In the genomic region with DNA sequence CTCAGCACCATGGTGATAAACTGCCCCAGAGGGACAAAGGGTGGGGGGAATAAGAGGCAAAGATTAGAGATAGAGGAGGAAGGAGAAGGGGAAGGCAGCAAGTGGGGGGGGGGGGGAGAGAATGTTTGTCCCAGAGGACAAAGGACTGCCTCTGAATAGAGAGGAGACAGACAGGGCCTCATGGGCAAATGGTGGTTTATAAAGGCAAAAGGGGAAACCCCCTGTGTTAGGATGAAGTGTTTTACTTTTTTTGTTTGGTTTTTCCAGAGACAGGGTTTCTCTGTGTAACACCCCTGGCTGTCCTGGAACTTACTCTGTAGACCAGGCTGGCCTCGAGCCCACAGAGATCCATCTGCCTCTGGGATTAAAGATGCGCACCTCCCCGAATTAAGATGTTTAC, we compare ENCODE assay signal across 28 mouse cellular contexts. TPM values are rescaled to one million over a fixed set of nuclear protein-coding genes. Genes with fewer than 3 reads are reported as not detected.
"Had no signal": no experiment of that assay in that cellular context is flagged by ENCODE, and none has a peak within 500 bp of the region (broad histone marks: within the 10 kb centered on the region; RNA-seq: fewer than 3 reads in every experiment).

No protein-coding gene starts in this region.

- H3K4me2 ChIP-seq: embryonic facial prominence, embryonic 12.5 days; embryonic facial prominence, embryonic 13.5 days; embryonic facial prominence, embryonic 15.5 days; forebrain, embryonic 12.5 days; forebrain, embryonic 13.5 days; forebrain, embryonic 15.5 days had no signal

- H3K4me3 ChIP-seq: embryonic facial prominence, embryonic 10.5 days; embryonic facial prominence, embryonic 12.5 days; embryonic facial prominence, embryonic 13.5 days; embryonic facial prominence, embryonic 15.5 days; erythroblast, embryonic 14.5 days; forebrain, embryonic 10.5 days; forebrain, embryonic 12.5 days; forebrain, embryonic 13.5 days; forebrain, embryonic 15.5 days; gastrocnemius, adult 2 months; heart, adult 2 months had no signal

- H3K27me3 ChIP-seq: embryonic facial prominence, embryonic 12.5 days; embryonic facial prominence, embryonic 13.5 days; embryonic facial prominence, embryonic 15.5 days; forebrain, embryonic 13.5 days; forebrain, embryonic 15.5 days had no signal

- H3K36me3 ChIP-seq: embryonic facial prominence, embryonic 10.5 days; embryonic facial prominence, embryonic 12.5 days; embryonic facial prominence, embryonic 13.5 days; embryonic facial prominence, embryonic 15.5 days; forebrain, embryonic 10.5 days; forebrain, embryonic 12.5 days; forebrain, embryonic 15.5 days had no signal

- H3K9me3 ChIP-seq: embryonic facial prominence, embryonic 10.5 days; embryonic facial prominence, embryonic 12.5 days; embryonic facial prominence, embryonic 13.5 days; embryonic facial prominence, embryonic 15.5 days; forebrain, embryonic 10.5 days; forebrain, embryonic 12.5 days; forebrain, embryonic 13.5 days; forebrain, embryonic 15.5 days had no signal

- H3K4me1 ChIP-seq: forebrain, embryonic 12.5 days; forebrain, embryonic 13.5 days; forebrain, embryonic 15.5 days had no signal

- H3K27ac ChIP-seq: embryonic facial prominence, embryonic 10.5 days; embryonic facial prominence, embryonic 12.5 days; embryonic facial prominence, embryonic 13.5 days; embryonic facial prominence, embryonic 15.5 days; forebrain, embryonic 10.5 days; forebrain, embryonic 12.5 days; forebrain, embryonic 13.5 days; forebrain, embryonic 15.5 days; gastrocnemius, adult 2 months; heart, adult 2 months had no signal

- ATAC-seq: forebrain, embryonic 13.5 days; forebrain, embryonic 14.5 days; forebrain, embryonic 15.5 days; forebrain, embryonic 16.5 days; forebrain, postnatal 0 days had no signal

- DNase-seq: cerebellum, adult 9-11 months; cerebellum, postnatal 10 days; cerebellum, postnatal 14 days; cerebellum, postnatal 25 days; cerebellum, postnatal 36 days; embryo, embryonic 11 days; forebrain, postnatal 0 days; gastrocnemius, adult 2 months; gastrocnemius, postnatal 10 days; gastrocnemius, postnatal 14 days; gastrocnemius, postnatal 25 days; gastrocnemius, postnatal 36 days; heart, adult 11 months; heart, adult 18-20 months; heart, adult 2 months had no signal

- H3K9ac ChIP-seq: embryonic facial prominence, embryonic 12.5 days; embryonic facial prominence, embryonic 13.5 days; embryonic facial prominence, embryonic 15.5 days; forebrain, embryonic 12.5 days; forebrain, embryonic 13.5 days; forebrain, embryonic 15.5 days; forebrain, postnatal 0 days had no signal

RNA-seq across cellular contexts. Expression of gene Efna1, which starts 20.7 kb away (rescaled TPM):
- total RNA-seq: common myeloid progenitor, adult 5-6 weeks; granulocyte monocyte progenitor cell, adult 5-6 weeks had no signal
